Mouse (Mus musculus) monocyte, adult 2 months (primary cell): ENCODE measurements at regions not wholly inside any gene's neighbourhood (a gene's known extent, or its start where the extent isn't known, plus 50 kb on each side); places are given as distances from the start of the nearest gene placed in this dataset.

Experiments
- DNase-seq, 2 experiments: peaks; one replicate each; pipeline ENCODE4 v3.0.0; 2022; ENCODE audit warnings: low spot score in 2 of 2, low read depth in 1 of 2

GRCm38 (mm10) chr9:61862071-61862480 is 52.3 kb downstream of the Rplp1 start:
- DNase-seq: no peak

GRCm38 (mm10) chr9:61860147-61860546 is 54.2 kb downstream of the Rplp1 start:
- DNase-seq: peak; percentile 16 to 39

DNA sequence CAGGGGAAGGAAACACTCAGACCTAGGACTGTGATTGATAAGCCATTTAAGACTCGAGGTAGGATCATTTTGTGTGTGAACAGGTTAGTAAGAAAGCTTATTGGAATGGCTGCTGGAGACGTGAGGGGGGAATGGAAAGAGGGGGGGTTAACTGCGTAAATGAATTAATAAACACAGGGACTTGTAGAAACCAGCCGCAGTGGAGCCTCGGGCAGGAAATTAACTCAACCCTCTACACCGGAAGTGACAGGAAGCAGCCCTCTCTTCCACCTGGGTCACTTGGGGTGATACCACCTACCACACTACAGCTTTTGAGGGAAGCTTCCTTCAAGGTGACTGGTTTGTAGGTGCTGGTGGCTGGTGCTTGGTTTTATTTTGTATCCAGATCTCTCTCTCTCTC is 54.9 kb downstream of the Rplp1 start:
- no peak for DNase-seq

DNA sequence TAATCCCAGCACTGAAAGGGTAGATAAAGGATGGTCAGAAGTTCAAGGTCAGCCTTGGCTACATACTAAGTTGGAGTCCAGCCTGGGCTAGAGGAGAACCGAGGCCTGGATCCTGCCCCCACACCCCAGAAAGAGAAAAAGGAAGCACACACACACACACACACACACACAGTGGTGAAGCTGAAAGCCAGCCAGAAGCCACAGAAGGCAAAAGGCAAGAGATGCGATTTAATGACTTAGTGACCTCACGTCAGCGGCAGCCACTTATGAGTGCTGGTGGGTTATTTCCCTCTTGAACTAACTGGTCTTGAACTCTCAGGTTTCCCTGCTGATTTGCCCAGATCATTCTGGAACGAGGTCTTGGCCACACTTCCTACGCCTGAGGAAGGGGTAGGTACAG is 56.5 kb downstream of the Rplp1 start:
- no peak for DNase-seq

DNA sequence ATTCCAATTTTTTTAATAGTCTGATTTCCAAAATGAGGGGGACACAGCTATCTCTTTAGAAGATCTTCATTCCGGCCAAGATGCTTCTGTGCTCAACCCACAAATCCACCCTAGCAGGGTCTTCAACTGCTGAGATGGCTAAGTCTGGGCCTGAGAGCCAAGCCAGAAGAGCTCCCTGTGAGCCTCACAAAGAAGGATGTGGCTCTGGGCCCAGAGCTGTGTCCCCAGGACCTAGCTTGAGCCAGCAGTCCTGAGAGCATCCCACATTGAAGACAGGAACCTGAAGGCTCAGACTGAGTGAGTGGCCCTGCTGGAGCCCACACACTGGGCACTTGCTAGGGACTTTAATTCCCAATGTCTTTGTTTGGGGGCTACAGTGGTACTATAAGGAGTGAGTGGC is 57.7 kb downstream of the Rplp1 start:
- DNase-seq: no peak

DNA sequence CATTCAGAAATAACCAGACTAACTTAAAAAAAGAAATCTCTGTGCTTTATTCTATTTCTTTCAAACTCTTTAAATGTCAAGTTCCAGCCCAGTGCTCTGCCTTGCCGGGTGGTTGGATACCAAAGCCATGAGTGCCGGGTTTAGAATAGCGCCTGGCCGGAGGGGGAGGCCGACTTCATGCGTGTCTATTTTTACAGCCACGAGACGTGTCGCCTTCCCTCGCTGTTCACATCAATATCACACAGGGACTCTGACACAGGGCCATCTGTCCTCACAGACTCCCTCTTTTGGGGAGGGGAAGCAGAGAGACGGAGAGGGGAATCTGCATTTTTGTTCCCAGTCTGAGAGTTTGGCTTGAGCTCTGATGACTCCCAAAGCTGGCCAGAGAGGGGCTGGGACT is 58.7 kb downstream of the Rplp1 start:
- DNase-seq: no peak

DNA sequence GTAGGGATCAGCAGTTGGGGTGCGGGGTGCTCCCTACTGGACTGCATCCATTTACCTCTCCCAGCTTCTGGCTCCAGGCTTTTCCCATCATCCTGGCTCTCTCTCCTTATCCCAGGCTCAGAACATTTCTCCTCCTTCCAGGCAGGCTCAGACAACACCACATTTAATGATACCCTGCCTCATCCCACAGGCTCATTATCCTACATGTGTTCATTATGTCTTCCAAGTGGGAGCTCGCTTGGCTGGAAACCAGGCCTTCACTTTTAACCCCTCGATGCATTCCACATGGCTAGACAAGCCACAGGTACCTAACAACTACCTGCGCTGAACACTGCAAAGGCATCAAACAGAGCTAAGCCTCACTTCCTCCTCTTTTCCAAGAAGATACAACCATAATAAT is 60.5 kb downstream of the Rplp1 start:
- DNase-seq: no peak

GRCm38 (mm10) chr9:61851331-61851730 is 63.0 kb downstream of the Rplp1 start:
- DNase-seq: no peak

- no peak for DNase-seq
Measured at GRCm38 (mm10) chr9:61848401-61848800, 65.9 kb downstream of the Rplp1 start.

GRCm38 (mm10) chr9:61847496-61847895 is 66.8 kb downstream of the Rplp1 start:
- no peak for DNase-seq

- DNase-seq: no peak
Measured at GRCm38 (mm10) chr9:61844645-61845044, 69.7 kb downstream of the Rplp1 start.

- DNase-seq: no peak
Measured at GRCm38 (mm10) chr9:61844141-61844540, 70.2 kb downstream of the Rplp1 start.

- DNase-seq: no peak
Measured at GRCm38 (mm10) chr9:61843513-61843912, 70.8 kb downstream of the Rplp1 start.

DNA sequence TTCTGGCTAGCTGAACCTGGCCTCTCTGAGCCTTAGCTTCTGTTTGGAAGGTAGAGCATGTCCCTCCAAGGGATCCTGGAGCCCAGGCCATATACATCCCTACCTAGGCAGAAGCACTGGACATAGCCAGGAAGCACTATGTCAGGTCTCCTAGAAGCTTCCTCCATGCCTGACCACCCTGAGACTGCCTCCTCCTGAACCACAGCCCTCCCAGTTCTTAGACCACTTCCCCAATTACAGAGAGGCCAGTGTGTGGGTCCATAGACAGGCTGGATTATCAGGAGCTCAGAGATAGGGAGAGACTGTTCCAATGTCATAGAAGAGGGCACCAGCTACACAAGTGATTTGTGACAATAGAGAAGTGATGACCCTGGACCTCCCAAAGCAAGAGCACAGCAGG is 72.0 kb downstream of the Rplp1 start:
- no peak for DNase-seq

- DNase-seq: no peak
Measured at GRCm38 (mm10) chr9:61841222-61841621, 73.1 kb downstream of the Rplp1 start.

DNA sequence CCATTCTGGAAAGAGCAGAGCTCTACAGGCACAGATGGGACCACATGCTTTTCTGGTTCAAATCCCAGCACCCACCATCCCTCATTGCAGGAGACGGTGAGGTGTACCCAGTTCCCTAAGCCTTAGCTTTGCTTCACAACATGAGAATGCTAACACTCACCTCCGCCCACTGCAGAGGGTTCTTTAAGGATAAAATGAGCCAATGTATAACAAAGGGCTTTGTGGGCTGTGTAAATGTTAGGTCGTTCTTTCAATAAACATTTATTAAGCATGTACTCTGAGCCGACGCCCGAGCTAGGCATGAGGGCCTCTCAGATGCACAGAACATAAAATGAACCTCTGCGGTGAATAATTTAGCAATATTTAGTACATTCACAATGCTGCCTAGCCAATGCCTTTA is 74.0 kb downstream of the Rplp1 start:
- no peak for DNase-seq

DNA sequence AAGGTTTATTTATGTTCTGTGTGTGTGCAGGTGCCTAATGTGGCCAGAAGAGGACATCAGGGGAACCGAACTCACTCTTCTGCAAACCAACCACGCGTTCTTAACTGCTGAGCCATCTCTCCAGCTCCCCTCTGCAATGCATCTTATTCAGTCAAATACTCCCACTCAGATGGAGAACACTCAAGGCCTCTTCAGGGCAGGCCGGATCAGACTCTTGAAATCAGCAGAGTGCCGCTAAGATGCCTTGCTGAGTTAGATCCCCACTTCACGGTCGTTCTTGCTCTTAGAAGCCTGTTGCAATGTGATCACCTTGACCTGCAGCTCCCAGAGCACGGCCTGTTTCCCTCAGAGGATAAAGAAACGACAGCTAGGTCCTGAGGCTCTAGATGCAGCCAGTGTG is 81.1 kb downstream of the Rplp1 start:
- no peak for DNase-seq

DNA sequence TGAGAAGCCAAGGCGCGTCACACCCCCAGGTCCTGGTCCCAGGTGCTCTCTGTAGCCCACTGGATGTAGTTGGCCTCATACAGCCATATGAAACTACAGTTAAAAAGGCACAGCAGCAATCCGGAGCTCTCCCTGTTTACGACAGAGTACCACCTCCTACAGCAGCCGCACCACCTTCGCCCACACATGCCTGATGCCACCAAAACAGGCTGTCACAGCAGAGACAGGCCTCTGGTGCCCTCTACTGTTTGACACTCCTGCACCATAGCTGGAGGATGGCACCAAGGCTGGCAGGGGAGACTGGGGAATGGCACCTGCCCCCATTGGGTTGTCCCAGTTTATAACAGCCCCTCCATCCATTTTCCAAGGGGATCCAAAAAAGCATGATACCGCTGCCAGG is 84.1 kb downstream of the Rplp1 start:
- peak; percentile 8 to 15 for DNase-seq

DNA sequence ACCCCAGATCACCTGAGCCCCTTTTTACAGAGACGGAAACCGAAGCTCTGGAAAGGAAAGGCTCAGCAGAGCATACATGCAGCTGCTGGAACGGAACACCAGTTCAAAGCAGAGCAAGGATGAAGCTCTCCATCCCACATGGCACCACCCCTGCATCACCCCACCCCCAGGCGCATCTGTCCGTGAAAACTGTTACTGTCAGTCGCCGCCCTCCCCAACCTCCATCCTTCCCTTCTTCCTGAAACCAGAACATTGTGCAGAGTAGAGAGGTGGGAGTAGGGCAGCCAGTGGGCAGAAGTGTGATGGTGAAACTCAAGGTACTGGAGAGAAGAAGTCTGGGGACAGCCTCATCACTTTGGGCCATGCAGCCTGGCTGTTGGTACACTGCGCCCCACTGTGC is 84.6 kb downstream of the Rplp1 start:
- DNase-seq: no peak

DNA sequence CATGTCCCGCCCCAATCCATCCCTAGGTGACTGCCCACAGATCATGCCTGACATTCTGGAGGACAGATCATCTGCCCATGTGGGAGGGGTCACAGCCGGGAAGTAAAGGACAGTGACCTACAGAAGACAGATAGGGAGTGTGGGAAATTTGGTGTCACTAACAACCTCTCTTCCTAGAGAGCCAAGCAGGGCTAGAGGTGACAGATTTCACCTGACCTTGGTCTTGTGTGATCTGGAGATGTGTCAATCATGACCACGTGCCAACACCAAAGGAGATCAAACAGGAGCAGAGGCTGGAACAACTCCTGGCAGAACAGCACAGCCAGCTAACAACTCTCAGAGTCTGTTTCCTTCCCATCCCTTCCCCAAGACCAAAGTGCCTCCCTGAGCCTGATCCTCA is 85.0 kb downstream of the Rplp1 start:
- no peak for DNase-seq

GRCm38 (mm10) chr9:61827721-61828120 is 86.6 kb downstream of the Rplp1 start:
- no peak for DNase-seq

DNA sequence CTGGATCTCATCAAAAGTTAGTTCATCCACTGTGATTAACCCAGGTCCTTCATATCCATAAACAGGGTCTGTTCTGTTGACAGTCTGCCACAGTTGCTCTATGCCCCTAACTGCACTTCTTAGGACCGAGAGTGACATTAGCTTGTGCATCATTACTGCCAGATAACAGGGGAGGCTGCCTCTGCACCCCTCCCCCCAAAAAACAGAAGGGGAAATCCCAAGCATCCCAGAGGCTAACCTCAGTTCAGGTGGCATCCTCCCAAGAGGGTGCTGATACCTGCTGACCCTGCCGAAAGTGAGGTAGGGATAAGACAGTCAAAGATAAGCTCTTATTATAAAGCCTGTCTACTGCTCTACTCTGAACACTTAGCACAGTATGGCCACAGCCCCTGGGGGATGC is 87.3 kb downstream of the Rplp1 start:
- DNase-seq: no peak

GRCm38 (mm10) chr9:61826415-61826814 is 87.9 kb downstream of the Rplp1 start:
- DNase-seq: no peak

DNA sequence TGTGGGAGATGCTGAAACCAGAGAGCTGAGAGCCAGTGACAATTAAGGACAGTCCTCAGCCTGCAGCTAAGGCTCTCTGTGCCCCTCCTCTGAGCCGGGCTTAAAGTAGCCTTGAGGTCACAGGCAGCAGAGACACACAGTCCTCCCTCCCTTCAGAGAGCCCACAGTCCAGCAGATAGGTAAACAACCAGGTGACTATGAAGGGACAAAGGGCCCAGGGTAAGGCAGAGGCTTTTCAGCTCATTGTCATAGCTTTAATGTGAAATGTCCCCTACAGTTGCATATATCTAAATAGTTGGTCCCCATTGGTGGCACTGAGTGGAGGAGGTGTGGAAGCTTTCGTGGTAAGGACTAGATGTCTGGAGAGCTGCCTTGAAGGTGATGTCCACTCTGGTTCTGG is 88.5 kb downstream of the Rplp1 start:
- DNase-seq: no peak
